Mouse (Mus musculus) lung, postnatal 0 days (tissue): ENCODE measurements around the gene Tnfsf10.

Experiments
- CTCF ChIP-seq: IDR thresholded peaks from 2 replicates; pipeline ENCODE4 v1.5.1; 2016; ENCODE audit warnings: antibody characterized with exemption, mild to moderate bottlenecking
- EP300 ChIP-seq: IDR thresholded peaks from 2 replicates; pipeline ENCODE4 v1.6.1; 2016; ENCODE audit warnings: antibody characterized with exemption, mild to moderate bottlenecking, control low read depth

DNA sequence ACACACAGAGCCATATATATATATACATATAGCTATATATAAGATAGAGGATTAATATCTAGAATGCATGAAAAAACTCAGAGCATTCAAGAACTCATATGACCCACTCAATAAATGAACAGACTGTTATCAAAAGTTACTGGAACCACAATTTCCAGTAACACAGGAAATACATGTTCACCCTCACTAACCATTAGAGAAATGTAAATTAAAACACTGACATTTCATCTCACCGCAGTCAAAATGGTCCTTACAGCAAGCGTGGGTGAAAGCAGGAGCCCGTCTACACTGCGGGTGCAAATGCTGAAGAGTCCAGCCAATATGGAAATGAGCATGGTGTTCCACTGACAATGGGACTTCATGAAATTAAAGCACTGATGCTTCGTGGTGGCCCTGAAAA is 13.9 kb downstream of the Tnfsf10 start:
- TF ChIP-seq EP300 (no peak), CTCF (no peak)
